Mouse (Mus musculus) telencephalon, adult 2 months (tissue): ENCODE data around the gene Ky.
A peak's percentile ranks its signal among the peaks of the same experiment; 100 is the strongest.

ENCODE experiments used
- DNase-seq: peaks from one replicate; pipeline ENCODE4 v3.0.0-alpha.2; 2011; ENCODE audit warnings: low read depth, low spot score

The Ky gene

DNA sequence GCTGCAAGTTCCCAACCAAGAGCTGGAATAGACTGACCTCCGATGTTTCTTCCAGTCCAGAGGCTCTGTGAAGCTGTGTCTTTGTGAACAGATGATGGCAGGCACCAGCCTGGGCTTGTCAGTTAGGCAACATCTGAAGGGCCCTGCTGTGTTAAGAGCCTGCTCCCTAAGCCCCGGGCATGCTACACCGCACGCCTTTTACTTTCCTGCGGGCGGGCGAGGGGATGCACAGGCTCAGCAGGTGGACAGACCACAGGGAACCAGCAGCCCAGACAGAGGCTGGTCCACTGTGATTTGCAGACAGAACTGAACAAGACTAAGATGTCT, 41.4 kb downstream of the Ky start:
- DNase-seq = no peak

- no peak for DNase-seq
Measured at GRCm38 (mm10) chr9:102549211-102549610, 43.7 kb downstream of the Ky start.

- no peak for DNase-seq
Measured at GRCm38 (mm10) chr9:102551771-102552170, 46.2 kb downstream of the Ky start.

DNA sequence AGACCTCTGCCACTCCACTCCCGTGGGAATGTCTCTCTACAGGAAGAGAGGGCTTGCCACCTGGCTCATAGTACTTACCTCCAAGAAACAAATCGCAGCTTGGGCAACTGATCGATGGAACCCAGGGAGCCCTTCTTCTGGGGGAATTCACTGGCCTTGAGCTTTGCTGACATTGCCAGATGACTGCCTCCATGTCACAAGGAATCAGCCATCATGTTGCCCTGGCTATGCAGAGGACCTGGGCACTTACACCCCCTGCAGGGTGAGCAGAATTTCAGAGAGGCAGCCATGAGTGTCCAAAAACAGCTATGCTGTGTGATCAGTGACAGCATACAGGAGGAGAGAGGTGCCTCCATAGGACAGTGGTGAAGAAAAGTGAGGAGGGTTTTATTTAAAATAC, 48.2 kb downstream of the Ky start:
- no peak for DNase-seq

DNA sequence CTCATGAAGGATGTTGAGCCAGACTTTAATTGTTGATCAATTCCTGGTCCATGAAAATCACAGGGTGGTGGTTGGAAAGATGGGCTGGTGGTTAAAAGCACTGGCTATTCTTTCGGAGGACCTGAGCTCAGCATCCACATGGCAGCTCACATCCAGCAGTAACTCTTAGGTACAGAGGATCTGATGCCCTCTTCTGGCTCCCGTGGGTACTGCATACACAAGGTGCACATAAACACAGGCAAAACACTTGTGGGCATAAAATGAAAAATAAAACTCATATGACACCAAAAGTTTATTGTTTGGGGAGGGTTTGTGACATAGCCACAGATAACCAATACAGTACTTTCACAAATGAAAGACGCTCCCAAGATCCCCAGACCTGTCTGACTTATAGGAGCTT, 52.9 kb downstream of the Ky start:
- no peak for DNase-seq

GRCm38 (mm10) chr9:102572888-102573287, 67.3 kb downstream of the Ky start:
- DNase-seq = no peak

GRCm38 (mm10) chr9:102577480-102577879, 71.9 kb downstream of the Ky start:
- DNase-seq = no peak

DNA sequence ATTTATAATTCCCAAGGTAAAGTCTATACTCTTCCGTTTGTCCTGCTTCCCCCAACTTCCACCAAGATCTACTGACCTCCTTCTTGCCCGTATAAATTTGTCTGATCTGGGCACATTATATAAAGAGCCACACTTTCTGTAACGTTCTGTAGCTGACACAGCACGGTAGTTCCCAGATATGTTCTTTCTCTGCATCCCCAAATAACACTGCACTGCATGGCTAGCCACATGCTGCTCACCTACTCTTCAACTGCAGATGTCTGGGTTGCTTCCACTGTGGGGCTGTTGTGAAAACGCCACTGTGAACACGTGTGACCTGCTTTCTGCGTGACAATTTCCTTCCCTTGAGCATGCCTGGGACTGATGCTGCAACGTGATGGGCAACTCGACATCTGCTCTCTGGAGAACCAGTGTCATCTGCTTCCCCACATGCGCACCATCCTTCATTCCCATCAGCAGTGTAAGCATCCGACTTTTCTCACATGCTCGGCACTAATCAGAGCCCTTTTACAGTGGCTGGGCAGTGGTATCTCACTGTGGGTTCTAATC, 76.4 kb downstream of the Ky start:
- no peak for DNase-seq

DNA sequence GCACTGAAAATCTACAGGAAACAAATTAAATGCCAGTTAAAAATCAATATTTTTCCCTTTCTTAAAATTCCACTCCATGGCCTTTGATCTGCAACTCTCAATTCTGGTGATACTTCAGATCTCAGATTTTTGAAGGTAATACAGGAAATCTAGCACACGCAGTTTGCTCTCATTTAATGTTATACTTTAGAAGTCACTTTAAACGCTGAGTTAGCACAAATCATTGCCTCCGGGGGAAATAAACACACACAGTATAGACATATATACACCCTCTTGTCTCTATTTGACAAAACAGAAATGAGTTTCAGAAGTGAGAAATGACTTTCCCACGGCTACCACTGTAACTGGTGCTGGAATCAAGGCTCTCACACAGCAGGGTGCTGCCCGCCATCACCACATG, 81.8 kb downstream of the Ky start:
- DNase-seq = no peak

- peak; percentile 46 for DNase-seq
Measured at GRCm38 (mm10) chr9:102594667-102595393, 89.3 kb downstream of the Ky start.
